Mouse (Mus musculus): Measurements from ENCODE around the gene H2-Eb1. TPM values are rescaled to one million over a fixed set of nuclear protein-coding genes. Genes with fewer than 3 reads are reported as not detected.

The H2-Eb1 gene
- polyA plus RNA-seq, 1 experiment from 2014 or later = 4.1 TPM

DNA sequence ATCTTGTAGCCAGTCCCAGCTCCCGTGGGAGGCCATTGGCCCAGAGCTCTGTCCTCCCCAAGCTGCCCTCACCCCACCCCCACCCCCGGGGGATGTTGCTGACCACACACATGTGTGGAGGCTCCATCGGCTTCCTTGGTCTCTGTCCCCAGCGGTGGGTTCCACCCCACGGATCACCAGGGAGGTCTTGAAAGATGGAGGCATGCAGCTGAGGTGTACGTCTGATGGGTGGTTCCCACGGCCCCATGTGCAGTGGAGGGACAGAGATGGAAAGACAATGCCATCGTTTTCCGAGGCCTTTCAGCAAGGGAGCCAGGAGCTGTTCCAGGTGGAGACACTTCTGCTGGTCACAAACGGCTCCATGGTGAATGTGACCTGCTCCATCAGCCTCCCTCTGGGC is 59.4 kb downstream of the H2-Eb1 start:
- H3K4me3 ChIP-seq (ENCODE audit: low read depth, low read length) = no peak overlapping the region

More for the DNA sequence above, 59.4 kb downstream of the H2-Eb1 start:
- ATAC-seq (ENCODE audit: low read depth) (no peak), DNase-seq (ENCODE audit: low spot score) (no peak)
- Histone ChIP-seq H3K27me3 (replicated peaks; ENCODE audit: control insufficient read depth, insufficient read depth, low read length) (no peaks in the 10 kb centered on the region), H3K4me1 (ENCODE audit: control insufficient read depth, insufficient read depth, low read length) (no peaks in the 10 kb centered on the region), H3K36me3 (ENCODE audit: control insufficient read depth, insufficient read depth, low read length) (no peaks in the 10 kb centered on the region), H3K4me2 (ENCODE audit: low read depth, low read length) (no peak overlapping the region), H3K9ac (ENCODE audit: low read depth, low read length) (no peak overlapping the region), H3K27ac (replicated peaks; ENCODE audit: low read depth, low read length) (no peak overlapping the region), H3K9me3 (ENCODE audit: control insufficient read depth, low read length) (no peaks in the 10 kb centered on the region)
- 78% methylated on average over 10 of the region's 10 CpGs for WGBS

Other genes with a start within 250 kb of the H2-Eb1 start
- gene H2-Oa, start 213.5 kb upstream of the H2-Eb1 start, polyA plus RNA-seq (2014; fragmentation: Nextera tagmentation; extraction: Ambion mirVana) = 0.36 and 0.76 TPM in 2 replicates
- gene H2-DMa, start 186.3 kb upstream of the H2-Eb1 start, polyA plus RNA-seq (2014; fragmentation: Nextera tagmentation; extraction: Ambion mirVana) = 13.6 and 14.9 TPM in 2 replicates
- 103 and 105 TPM in 2 replicates for gene Brd2, start 183.2 kb upstream of the H2-Eb1 start, polyA plus RNA-seq (2014; fragmentation: Nextera tagmentation; extraction: Ambion mirVana)
- gene H2-DMb2, start 162.6 kb upstream of the H2-Eb1 start, polyA plus RNA-seq (2014; fragmentation: Nextera tagmentation; extraction: Ambion mirVana) = 0.22 and 0.39 TPM in 2 replicates
- 2.8 and 4.3 TPM in 2 replicates for gene H2-DMb1, start 152.8 kb upstream of the H2-Eb1 start, polyA plus RNA-seq (2014; fragmentation: Nextera tagmentation; extraction: Ambion mirVana)
- gene Tap1, start 118.3 kb upstream of the H2-Eb1 start, polyA plus RNA-seq (2014; fragmentation: Nextera tagmentation; extraction: Ambion mirVana) = 5.1 and 7.4 TPM in 2 replicates
- gene Psmb9, start 118.1 kb upstream of the H2-Eb1 start, polyA plus RNA-seq (2014; fragmentation: Nextera tagmentation; extraction: Ambion mirVana) = 2.8 and 3.8 TPM in 2 replicates
- 10.0 and 12.1 TPM in 2 replicates for gene Psmb8, start 108.1 kb upstream of the H2-Eb1 start, polyA plus RNA-seq (2014; fragmentation: Nextera tagmentation; extraction: Ambion mirVana)
- 3.3 and 4.1 TPM in 2 replicates for gene Tap2, start 102.3 kb upstream of the H2-Eb1 start, polyA plus RNA-seq (2014; fragmentation: Nextera tagmentation; extraction: Ambion mirVana)
- gene H2-Ob, start 67.0 kb upstream of the H2-Eb1 start, polyA plus RNA-seq (2014; fragmentation: Nextera tagmentation; extraction: Ambion mirVana) = 0.24 TPM in 1 of 2 replicates, not detected in the other
- gene H2-Ab1, start 48.2 kb upstream of the H2-Eb1 start, polyA plus RNA-seq (2014; fragmentation: Nextera tagmentation; extraction: Ambion mirVana) = 9.4 and 10.1 TPM in 2 replicates
- 4.9 and 5.7 TPM in 2 replicates for gene H2-Aa, start 18.0 kb upstream of the H2-Eb1 start, polyA plus RNA-seq (2014; fragmentation: Nextera tagmentation; extraction: Ambion mirVana)
- not detected in 2 replicates for gene H2-Eb2, start 19.8 kb downstream of the H2-Eb1 start, polyA plus RNA-seq (2014; fragmentation: Nextera tagmentation; extraction: Ambion mirVana)
- not detected in 2 replicates for gene Btnl2, start 49.0 kb downstream of the H2-Eb1 start, polyA plus RNA-seq (2014; fragmentation: Nextera tagmentation; extraction: Ambion mirVana)
- not detected in 2 replicates for gene Btnl1, start 71.3 kb downstream of the H2-Eb1 start, polyA plus RNA-seq (2014; fragmentation: Nextera tagmentation; extraction: Ambion mirVana)
- 0.38 and 0.71 TPM in 2 replicates for gene BC051142, start 93.0 kb downstream of the H2-Eb1 start, polyA plus RNA-seq (2014; fragmentation: Nextera tagmentation; extraction: Ambion mirVana)
- not detected in 2 replicates for gene Btnl4, start 171.5 kb downstream of the H2-Eb1 start, polyA plus RNA-seq (2014; fragmentation: Nextera tagmentation; extraction: Ambion mirVana)
- not detected in 2 replicates for gene Btnl6, start 211.5 kb downstream of the H2-Eb1 start, polyA plus RNA-seq (2014; fragmentation: Nextera tagmentation; extraction: Ambion mirVana)